Mouse (Mus musculus): ENCODE results near the gene Fut2. TPM values are rescaled to one million over a fixed set of nuclear protein-coding genes. Genes with fewer than 3 reads are reported as not detected.
A peak's percentile ranks its signal among the peaks of the same experiment; 100 is the strongest.

The Fut2 gene
- polyA plus RNA-seq (2012; rRNA removed) = 0.04 TPM in 1 of 2 replicates, not detected in the other

DNA sequence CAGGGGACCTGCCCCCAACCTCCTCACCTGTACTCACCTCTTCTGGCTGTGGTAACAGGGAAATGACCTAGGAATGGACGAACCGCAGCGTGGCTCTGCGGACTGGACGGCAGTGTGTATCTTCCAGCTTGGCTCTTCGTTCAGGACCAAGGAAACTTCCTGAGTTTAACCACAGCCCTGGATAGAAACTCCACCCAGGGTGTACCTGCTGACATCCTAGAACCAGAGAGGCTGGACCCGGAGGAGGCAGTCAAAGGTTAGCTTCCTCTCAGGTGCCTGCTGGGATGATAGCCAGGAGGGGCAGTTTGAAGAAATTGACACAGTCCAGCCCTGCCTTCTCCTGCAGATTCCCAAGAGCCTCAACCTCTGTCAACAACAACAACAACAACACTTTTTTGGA, at the start of gene Fut2:
Fut2 (minus strand) TSS at position 234 of the 400 bp plus-strand sequence.
- WGBS = 83% methylated on average over 7 of the region's 7 CpGs

DNA sequence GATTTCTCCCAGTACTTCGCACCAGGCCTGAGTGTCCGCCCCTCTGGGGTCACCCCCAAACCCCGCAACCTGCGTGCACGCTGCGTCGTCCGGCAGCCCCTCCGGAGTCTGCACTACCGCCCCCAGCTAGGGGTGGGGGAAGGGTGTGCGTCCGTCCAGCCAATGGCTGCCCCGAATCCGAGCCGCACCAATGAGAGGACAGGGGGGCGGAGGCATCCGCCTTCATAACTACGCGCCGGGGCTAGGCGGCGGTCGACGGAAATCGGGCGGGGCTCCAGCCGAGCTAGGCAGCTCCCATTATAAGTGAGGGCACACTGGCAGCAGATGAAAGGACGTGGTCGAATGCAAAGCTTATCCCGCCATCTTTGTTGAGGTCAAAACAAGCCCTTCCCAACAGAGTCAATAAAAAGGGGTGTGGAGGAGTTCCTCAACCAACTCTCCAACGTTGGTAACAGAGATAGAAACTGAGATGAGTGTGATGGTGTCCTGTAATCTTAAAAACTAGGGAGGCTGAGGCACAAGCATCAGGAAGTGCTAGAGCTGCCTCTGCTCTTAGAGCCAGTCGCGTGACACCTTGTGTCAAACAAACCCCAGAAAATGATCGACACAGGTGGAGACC, 49.0 kb upstream of the Fut2 start, which contains the start of gene Rpl18:
Rpl18 (plus strand) TSS at position 368 of the 619 bp plus-strand sequence.
- 6% methylated on average over 34 of the region's 34 CpGs for WGBS
- peak; percentile 91 to 97 for DNase-seq (ENCODE audit: low read depth in 1 of 2, low spot score in 2 of 2)
- peaks cover 5% of the 10 kb centered on the region; the same call in 1 of the 2 replicates for H3K4me1 ChIP-seq (ENCODE audit: control insufficient read depth, insufficient read depth, insufficient read length)

More for the DNA sequence above, at the start of gene Fut2:
- DNase-seq (ENCODE audit: low read depth in 1 of 2, low spot score in 2 of 2) = no peak
- Histone ChIP-seq H3K27ac (ENCODE audit: insufficient read depth, low read length) (no peak within 1 kb of the TSS), H3K36me3 (ENCODE audit: control insufficient read depth, insufficient read depth, low read length) (no peaks in the 10 kb centered on the region), H3K4me1 (ENCODE audit: control insufficient read depth, insufficient read depth, insufficient read length) (no peaks in the 10 kb centered on the region), H3K4me3 (ENCODE audit: extremely low read depth, insufficient read depth, insufficient read length) (no peak within 1 kb of the TSS), H3K27me3 (ENCODE audit: control insufficient read depth, insufficient read depth, low read length) (no peaks in the 10 kb centered on the region)
- no peak for TF ChIP-seq CTCF (IDR thresholded peaks at IDR 0.05; ENCODE audit: extremely low read depth, insufficient read depth, insufficient read length, insufficient replicate concordance)
- TF ChIP-seq POLR2A (IDR thresholded peaks at IDR 0.05; ENCODE audit: low read depth, low read length) = no peak

DNA sequence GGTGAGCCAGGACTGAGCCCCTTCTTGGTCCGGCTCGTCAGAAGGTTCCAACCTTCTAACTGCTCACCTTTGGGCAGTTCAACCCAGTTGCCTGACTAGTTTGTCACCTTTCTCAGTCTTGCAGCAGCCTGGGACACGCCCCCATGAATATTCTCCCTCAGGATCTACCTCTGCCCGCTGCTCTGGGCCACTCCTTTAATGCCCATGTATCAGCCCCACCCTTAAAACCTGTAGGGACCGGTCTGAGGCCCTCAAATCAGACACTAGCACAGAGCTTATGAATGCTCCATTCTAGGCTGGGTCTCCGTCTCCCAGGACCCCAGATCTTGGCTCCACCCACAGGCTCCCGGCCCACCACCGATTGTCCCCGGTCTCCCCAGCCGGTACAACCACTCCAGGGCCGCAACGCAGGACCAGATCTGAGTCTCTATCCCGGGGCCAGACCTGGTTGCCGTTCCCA, 48.5 kb upstream of the Fut2 start:
- Histone ChIP-seq H3K4me1 (ENCODE audit: control insufficient read depth, insufficient read depth, insufficient read length) (peaks cover 5% of the 10 kb centered on the region; the same call in 1 of the 2 replicates), H3K36me3 (ENCODE audit: control insufficient read depth, insufficient read depth, low read length) (peaks cover 32% of the 10 kb centered on the region)
- no peak for DNase-seq (ENCODE audit: low read depth in 1 of 2, low spot score in 2 of 2)

More for the DNA sequence above, 49.0 kb upstream of the Fut2 start, which contains the start of gene Rpl18:
- H3K27ac ChIP-seq (ENCODE audit: insufficient read depth, low read length) = peak within 1 kb of the TSS; percentile 48
- no peaks in the 10 kb centered on the region for H3K27me3 ChIP-seq (ENCODE audit: control insufficient read depth, insufficient read depth, low read length)
- no peak for TF ChIP-seq CTCF (IDR thresholded peaks at IDR 0.05; ENCODE audit: extremely low read depth, insufficient read depth, insufficient read length, insufficient replicate concordance)
- TF ChIP-seq POLR2A (IDR thresholded peaks at IDR 0.05; ENCODE audit: low read depth, low read length) = peak; percentile 53
- H3K36me3 ChIP-seq (ENCODE audit: control insufficient read depth, insufficient read depth, low read length) = peaks cover 35% of the 10 kb centered on the region
- peak within 1 kb of the TSS; percentile 83 for H3K4me3 ChIP-seq (ENCODE audit: extremely low read depth, insufficient read depth, insufficient read length)

DNA sequence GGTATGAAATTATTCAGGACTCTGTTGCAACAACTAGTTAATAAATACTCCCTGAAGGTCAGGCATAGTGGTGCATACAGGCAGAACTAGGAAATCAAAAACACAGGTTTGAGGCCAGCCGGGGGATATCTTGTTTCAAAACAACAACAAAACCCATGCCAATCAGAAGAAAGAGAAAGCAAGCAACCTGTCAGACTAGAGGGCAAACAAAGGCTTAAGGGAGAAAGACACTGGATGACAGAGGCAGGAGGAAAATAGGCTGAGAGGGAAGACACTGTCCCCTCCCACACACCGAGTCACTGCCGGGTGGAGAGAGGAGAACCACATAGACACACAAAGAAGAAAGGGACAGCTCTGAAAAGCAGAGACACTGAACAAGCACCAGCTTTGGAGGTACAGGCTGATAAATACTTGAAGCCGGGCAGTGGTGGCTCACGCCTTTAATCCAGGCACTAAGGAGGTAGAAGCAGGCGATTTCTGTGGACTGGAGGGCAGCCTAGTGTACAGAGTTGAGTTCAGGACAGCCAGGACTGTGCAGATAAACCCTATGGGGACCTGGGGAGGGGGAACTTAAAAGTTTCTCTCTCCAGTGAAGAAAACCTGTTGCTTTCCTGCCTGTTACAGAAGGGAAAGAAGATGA, 47.8 kb upstream of the Fut2 start:
- TF ChIP-seq CTCF (IDR thresholded peaks at IDR 0.05; ENCODE audit: extremely low read depth, insufficient read depth, insufficient read length, insufficient replicate concordance) (no peak), POLR2A (IDR thresholded peaks at IDR 0.05; ENCODE audit: low read depth, low read length) (no peak)
- no peak for DNase-seq (ENCODE audit: low read depth in 1 of 2, low spot score in 2 of 2)
- peaks cover 29% of the 10 kb centered on the region for H3K36me3 ChIP-seq (ENCODE audit: control insufficient read depth, insufficient read depth, low read length)
- WGBS = 84% methylated on average over 6 of the region's 6 CpGs
- H3K27me3 ChIP-seq (ENCODE audit: control insufficient read depth, insufficient read depth, low read length) = no peaks in the 10 kb centered on the region
- H3K4me3 ChIP-seq (ENCODE audit: extremely low read depth, insufficient read depth, insufficient read length) = no peak overlapping the region
- peaks cover 9% of the 10 kb centered on the region; the same call in 1 of the 2 replicates for H3K4me1 ChIP-seq (ENCODE audit: control insufficient read depth, insufficient read depth, insufficient read length)
- H3K27ac ChIP-seq (ENCODE audit: insufficient read depth, low read length) = no peak overlapping the region

More for the DNA sequence above, 48.5 kb upstream of the Fut2 start:
- TF ChIP-seq CTCF (IDR thresholded peaks at IDR 0.05; ENCODE audit: extremely low read depth, insufficient read depth, insufficient read length, insufficient replicate concordance) (no peak), POLR2A (IDR thresholded peaks at IDR 0.05; ENCODE audit: low read depth, low read length) (no peak)
- WGBS = 11% methylated on average over 14 of the region's 14 CpGs
- Histone ChIP-seq H3K4me3 (ENCODE audit: extremely low read depth, insufficient read depth, insufficient read length) (peak overlapping the region; percentile 83), H3K27ac (ENCODE audit: insufficient read depth, low read length) (peak overlapping the region; percentile 41), H3K27me3 (ENCODE audit: control insufficient read depth, insufficient read depth, low read length) (no peaks in the 10 kb centered on the region)

DNA sequence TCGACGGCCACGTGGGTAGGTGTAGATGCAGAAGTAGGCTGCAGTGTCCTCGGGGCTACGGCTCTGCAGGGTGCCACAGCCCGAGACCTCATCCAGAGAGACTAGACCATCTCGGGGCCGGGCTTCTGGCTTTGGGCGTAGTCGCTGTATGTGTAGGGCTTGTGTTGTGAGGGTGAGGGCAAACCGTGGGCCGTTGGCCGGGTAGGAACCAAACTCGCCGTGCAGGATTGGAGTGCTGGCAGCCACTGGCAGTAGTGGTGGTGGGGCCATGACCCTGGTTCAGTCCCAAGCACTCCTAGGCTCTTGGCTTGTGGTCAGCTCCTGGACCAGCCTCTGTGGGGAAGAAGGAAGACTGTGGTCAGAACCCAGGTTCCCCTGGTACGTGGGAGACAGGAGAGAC, 47.2 kb upstream of the Fut2 start:
- Histone ChIP-seq H3K27me3 (ENCODE audit: control insufficient read depth, insufficient read depth, low read length) (no peaks in the 10 kb centered on the region), H3K4me3 (ENCODE audit: extremely low read depth, insufficient read depth, insufficient read length) (no peak overlapping the region), H3K4me1 (ENCODE audit: control insufficient read depth, insufficient read depth, insufficient read length) (peaks cover 14% of the 10 kb centered on the region; the same call in 1 of the 2 replicates), H3K27ac (ENCODE audit: insufficient read depth, low read length) (no peak overlapping the region), H3K36me3 (ENCODE audit: control insufficient read depth, insufficient read depth, low read length) (peaks cover 29% of the 10 kb centered on the region)
- 93% methylated on average over 16 of the region's 16 CpGs for WGBS
- TF ChIP-seq POLR2A (IDR thresholded peaks at IDR 0.05; ENCODE audit: low read depth, low read length) (no peak), CTCF (IDR thresholded peaks at IDR 0.05; ENCODE audit: extremely low read depth, insufficient read depth, insufficient read length, insufficient replicate concordance) (no peak)
- DNase-seq (ENCODE audit: low read depth in 1 of 2, low spot score in 2 of 2) = no peak

DNA sequence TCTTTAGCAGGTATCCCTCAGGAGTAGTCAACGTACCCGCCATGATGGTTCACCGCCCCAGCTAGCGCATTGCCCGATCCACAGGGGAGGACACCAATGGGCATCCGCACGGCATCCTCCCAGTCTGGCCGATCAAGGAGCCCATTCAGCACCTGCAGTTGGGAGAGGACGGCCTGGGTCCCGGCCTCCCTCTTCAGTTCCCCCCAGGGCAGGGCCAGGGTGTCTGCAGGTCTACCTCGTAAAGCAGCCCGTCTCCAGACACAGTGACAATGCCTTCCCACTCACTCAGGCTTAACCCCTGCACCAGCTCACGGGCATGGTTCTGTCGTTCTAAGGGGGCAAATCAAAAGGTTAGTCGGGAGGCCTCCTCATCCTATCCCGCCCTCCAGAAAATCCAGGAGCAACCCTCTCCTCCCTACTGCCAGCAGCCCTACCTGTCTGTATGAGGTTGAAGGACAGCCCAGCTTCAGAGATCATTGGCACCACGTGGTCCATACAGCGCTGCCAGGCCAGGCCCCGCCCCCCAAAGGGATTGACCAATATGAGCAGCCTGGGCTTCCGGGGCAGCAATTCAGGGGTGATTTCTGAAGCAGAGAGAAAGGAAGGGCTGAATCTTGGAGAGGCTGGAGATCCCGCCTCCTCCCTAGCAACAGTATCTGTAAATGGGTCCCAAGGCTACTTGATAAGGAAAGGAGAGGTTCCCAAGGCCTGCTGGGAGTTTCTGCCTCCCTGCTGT, 46.0 kb upstream of the Fut2 start:
- DNase-seq (ENCODE audit: low read depth in 1 of 2, low spot score in 2 of 2) = no peak
- Histone ChIP-seq H3K36me3 (ENCODE audit: control insufficient read depth, insufficient read depth, low read length) (peaks cover 29% of the 10 kb centered on the region), H3K27ac (ENCODE audit: insufficient read depth, low read length) (no peak overlapping the region), H3K27me3 (ENCODE audit: control insufficient read depth, insufficient read depth, low read length) (no peaks in the 10 kb centered on the region), H3K4me3 (ENCODE audit: extremely low read depth, insufficient read depth, insufficient read length) (no peak overlapping the region), H3K4me1 (ENCODE audit: control insufficient read depth, insufficient read depth, insufficient read length) (peaks cover 19% of the 10 kb centered on the region)
- 92% methylated on average over 21 of the region's 21 CpGs for WGBS
- TF ChIP-seq CTCF (IDR thresholded peaks at IDR 0.05; ENCODE audit: extremely low read depth, insufficient read depth, insufficient read length, insufficient replicate concordance) (no peak), POLR2A (IDR thresholded peaks at IDR 0.05; ENCODE audit: low read depth, low read length) (no peak)

All from spleen, adult 2 months (tissue).